Mouse (Mus musculus) liver, adult 2 months (tissue): ENCODE measurements around the gene Shq1.

ENCODE experiments used
- CTCF ChIP-seq: fragments of 200-500 bp; IDR thresholded peaks from 2 replicates; pipeline ENCODE4 v1.5.1; 2011; ENCODE audit warnings: low read depth, low read length, control low read depth
- POLR2A ChIP-seq: fragments of 200-500 bp; IDR thresholded peaks from 2 replicates; pipeline ENCODE4 v1.6.1; 2011; ENCODE audit warnings: low read length, control low read depth; ENCODE audit not compliant: insufficient read depth; ENCODE audit errors: extremely low read depth

GRCm38 (mm10) chr6:100526066-100526465 is 144.9 kb downstream of the Shq1 start:
- TF ChIP-seq CTCF (no peak), POLR2A (no peak)
